Mouse (Mus musculus) heart, adult 18-20 months (tissue): ENCODE measurements around the gene Pdzd2. TPM values are rescaled to one million over a fixed set of nuclear protein-coding genes. Genes with fewer than 3 reads are reported as not detected.

Experiments used
- DNase-seq, 2 experiments: peaks; one replicate each; pipeline ENCODE4 v3.0.0; 2021 to 2022; ENCODE audit warnings: mixed read lengths in 1 of 2
- long read RNA-seq, 2 experiments: library from polyadenylated mRNA; stranded (forward); transcript quantifications; one replicate each; pipeline ENCODE4 v2.0.0; 2021
- total RNA-seq, 2 experiments: library from RNA; stranded (reverse); gene quantifications; 2 replicates each; pipeline ENCODE4 v1.2.3; 2021

Gene Pdzd2
- total RNA-seq = 10 to 100 TPM; 68.0 to 82.0 TPM
- long read RNA-seq, experiment 1, partial matches to known transcripts = 5 of 9 reads
- long read RNA-seq, experiment 1, other reads (novel, unspliced or antisense) = 4 of 9 reads
- long read RNA-seq, experiment 2, partial matches to known transcripts = 8 of 9 reads
- long read RNA-seq, experiment 2, other reads (novel, unspliced or antisense) = 1 of 9 reads

DNA sequence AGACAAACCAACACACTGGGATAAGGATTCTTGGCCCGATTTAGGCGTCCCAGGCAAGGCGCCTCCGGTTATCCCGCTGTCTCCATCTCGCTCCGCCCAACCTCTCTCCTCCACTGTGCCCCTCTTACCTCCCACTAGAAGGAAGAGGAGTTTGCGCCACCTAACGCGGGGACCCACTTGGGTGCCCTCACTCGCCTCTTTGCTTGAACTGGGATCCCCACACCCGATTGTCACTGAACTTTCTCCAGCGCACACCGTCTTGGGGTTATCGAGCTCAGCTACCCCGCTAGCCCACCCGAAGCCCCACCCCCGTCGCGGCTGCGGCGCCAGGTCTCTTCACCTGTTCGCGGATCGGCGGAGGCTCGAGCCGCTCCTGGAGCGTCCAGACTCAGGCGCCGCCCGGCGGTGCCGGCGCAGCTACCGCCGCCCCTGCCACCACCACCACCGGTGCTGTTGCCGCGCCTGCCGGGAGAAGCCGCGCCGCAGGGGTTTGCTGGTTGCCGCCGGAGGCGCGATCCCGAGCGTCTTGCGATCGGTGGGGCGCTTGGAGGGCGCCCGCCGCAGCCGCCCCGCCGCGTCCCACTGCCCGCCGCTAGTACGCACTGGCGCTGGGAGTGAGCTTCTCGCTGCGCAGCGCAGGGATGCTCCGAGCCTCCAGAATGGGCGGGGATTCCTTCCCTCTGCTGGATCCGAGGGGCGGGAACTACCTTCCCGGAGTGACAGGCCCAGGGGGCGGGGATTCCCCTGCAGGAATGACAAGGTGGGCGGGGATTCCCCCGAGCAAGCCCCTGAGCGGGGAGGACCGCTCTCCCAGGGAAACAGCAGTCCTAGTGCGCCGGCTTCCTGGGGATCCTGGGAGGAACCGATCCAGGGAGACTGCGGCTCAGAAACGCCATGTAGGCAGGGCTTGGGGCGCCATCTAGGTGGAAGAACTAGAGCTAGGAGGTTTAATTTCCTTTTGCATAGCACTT lies at the start of gene Pdzd2:
Pdzd2 (minus strand) TSS at position 648 of the 971 bp plus-strand sequence.
- peak; percentile 95 to 97 for DNase-seq

DNA sequence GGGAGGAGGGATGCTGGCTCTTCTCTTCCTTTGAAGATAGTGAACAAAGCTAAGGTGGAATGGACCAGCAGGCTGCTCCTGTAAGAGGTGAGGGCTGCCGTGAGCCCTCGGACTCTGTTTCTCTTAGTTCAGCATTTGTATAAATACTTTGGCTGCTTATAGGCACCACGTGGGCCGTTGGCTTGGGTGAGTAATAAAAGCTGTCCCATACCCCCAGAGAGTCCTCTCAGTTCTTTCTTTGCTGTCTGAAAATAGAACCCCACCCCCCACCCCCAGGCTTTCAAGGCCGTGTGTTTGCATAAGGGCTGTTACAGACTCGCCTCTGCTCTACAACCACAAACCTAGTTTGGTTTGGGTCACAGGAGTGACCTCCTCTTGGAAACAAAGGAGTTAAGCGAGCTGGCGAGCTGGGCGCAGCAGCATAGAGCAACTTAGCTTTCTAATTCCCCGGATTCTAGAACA lies 49.7 kb upstream of the Pdzd2 start:
- DNase-seq = no peak

DNA sequence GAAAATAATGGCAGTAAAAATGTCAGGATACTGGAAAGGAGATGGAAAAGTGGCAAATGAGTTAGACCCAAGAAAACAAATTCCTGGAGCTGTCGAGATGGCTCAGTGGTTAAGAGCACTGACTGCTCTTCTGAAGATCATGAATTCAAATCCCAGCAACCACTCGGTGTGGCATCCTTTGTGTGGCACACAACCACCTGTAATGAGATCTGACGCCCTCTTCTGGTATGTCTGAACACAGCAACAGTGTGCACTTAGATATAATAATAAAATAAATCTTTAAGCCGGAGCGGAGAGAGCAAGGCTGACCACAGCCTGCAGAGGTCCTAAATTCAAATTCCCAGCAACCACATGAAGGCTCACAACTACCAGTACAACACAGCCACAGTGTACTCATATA lies 48.8 kb upstream of the Pdzd2 start:
- no peak for DNase-seq

DNA sequence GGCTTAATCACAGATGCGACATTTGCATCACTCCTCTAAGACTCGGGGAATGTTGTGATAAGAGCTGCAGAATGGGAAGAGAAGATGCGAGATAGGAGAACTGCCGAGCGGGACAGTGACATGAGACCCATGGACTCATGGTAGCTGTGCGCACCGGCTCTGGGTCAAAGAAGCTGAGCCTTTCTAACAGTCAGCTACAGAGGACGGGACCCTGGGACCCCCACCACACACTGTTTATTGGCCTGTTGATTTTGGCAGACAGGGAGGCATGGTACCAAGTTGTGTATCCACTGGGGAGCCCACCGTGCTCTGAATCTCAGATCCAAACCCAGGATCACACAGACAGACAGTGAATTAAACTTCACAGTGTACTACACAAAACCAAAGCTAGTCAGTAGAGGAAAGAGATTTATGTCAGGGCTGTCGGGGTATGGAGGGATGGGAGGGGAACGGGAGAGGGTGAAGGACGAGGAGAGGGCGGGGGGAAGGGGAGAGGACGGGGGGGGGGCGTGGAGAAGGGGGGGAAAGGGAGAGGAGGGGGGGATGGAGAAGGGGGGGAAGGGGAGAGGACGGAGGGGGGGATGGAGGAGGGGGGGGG lies 42.1 kb upstream of the Pdzd2 start:
- no peak for DNase-seq

DNA sequence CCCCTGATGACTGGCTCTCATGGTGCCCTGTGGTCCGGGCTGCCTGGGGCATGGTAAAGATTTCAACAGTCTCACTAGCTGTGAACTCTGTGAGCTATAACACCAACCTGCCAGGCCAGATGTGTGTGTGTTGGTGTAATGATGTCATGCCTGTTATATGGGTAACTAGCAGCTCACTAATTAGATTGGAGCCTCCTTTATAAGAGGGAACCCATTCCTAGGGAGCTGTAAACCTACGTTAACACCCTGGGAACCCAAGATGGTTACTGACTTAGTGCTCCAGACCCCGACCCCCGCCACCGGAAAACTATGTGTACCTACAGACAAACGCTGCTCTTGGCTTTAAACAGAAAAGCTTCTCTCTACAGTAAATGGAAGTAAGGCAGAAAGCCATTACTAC lies 41.6 kb upstream of the Pdzd2 start:
- no peak for DNase-seq

DNA sequence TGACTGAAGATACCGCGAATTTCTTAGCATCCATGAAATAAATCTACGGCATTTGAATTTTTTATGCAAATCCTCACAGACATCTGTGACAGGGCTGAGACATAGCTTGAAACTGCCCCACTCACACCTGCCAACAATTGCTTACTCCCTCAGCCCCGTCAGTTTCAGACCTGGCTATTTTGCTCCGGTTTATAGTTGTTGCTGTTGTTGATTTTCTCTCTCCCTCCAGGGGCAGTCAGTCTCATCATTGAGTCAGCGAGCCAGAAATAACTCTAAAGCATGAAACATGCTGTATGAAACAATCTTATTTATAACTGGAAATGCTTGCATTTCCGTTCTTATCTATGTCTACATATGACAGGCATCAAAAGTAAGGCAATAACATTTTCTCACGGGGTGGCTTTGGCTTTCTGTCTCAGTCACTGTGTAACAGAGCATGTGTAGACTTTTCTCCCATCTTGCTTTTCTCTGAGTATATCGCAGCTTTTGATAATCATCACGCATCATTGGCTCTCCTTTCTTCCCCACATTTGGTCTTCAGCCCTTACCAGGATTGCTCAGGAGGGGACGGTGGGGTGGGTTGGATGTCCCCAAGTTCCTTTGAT lies 34.5 kb upstream of the Pdzd2 start:
- DNase-seq = no peak

DNA sequence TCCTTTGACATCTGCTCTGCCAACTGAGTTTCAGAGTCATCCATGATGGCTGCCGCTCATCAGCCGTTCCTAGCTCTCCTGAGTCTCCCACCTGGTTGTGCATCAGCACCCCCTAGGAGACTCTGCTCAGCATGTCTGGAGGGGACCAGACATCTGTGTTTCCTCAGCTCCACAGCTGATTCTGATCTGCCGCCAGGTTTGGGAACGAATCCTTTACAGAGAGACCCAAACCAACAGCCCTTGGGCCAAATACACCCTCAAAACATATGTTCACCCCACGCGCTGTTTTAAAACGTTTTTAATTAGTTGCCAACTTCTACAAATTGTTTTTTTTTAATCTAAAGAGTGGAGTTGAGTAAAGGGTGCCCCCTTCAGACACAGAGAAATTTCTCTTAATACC lies 31.2 kb upstream of the Pdzd2 start:
- DNase-seq = no peak

DNA sequence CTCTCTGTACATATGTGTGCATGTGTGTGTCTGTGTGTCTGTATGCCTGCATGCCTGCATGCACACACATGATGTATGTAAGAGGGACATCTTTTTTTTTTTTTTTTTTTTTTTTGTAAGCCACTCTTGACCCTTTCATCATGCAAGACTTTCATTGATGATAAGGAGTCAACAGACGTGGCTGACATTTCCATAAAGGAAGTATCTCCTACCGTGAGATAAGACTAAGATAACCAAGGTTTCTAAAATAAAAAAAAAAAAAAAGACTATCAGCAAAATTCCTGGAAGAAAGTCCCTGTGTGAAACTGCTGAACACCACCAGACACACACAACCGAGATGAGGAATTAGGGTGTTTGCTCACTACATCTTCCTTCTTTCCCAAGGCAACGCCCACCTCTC lies 27.1 kb upstream of the Pdzd2 start:
- DNase-seq = no peak

DNA sequence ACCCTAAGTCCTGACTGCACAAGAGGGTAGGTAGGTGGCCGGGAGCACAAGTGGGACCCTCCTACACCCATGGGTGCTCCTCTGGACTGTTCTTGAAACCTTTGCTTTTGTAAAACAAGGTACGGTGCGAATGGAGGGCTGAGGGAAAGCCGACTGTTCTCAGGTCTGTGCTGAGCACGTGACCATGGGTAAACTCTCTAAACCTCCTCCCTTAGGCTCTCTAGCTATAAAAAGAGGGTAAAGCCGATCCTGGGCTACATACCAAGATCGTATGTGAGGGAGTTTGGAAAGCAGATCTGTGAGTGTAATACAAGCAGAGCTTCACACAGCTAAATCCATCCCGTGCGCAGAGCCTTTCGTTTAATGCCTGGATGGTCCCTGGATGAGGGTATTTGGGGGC lies 23.4 kb upstream of the Pdzd2 start:
- DNase-seq = no peak

DNA sequence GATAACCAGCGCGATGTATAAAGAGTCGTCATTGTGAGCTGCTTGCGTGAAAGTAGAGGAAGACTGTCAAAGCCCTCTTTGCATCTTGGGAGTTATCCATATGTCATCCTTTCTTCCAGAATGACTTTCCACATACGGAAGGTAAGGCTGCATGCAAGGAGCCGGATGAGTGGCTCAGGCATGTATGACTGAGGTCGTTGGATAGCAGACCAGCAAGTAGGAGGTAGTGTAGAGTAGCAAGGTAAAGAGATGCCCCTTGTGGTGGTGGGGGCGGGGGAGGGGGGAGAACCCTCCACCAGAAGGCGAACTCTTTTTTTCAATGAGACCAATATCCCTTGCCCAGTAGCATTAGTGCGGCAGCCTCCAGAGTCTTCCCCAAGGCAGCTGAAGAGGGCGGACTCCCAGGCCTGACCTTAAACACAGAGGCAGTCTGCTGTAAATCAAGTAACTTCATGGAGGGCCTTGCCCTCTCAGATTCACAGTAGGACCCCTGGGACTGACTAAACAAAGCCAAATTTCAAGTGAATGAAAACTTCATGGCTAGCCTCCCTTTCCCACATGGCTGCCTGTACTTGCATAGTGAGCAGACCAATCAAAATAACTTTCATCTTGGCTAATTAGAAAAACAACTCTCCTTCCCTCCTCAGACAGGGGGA lies 22.7 kb upstream of the Pdzd2 start:
- DNase-seq = no peak

DNA sequence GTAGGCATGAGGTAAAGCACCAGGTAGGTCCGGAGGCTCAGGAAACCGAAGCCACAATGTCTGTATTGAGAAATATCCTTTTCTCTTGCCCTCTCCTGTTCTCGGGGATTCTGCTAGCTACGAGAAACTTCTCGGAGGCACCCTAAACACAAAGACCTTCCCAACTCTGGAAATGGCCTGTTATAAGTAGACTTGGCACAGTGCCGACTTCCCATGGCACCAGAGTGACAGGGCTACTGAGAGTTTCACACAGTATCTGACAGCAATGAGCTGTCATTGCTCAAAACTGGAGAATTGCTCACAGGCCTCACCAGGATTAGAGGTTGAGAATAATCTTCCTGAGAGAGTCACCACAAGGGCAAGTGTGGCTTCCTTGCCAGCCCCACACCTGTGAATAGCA lies 21.0 kb upstream of the Pdzd2 start:
- DNase-seq = peak in 1 of 2 experiments; percentile 27

DNA sequence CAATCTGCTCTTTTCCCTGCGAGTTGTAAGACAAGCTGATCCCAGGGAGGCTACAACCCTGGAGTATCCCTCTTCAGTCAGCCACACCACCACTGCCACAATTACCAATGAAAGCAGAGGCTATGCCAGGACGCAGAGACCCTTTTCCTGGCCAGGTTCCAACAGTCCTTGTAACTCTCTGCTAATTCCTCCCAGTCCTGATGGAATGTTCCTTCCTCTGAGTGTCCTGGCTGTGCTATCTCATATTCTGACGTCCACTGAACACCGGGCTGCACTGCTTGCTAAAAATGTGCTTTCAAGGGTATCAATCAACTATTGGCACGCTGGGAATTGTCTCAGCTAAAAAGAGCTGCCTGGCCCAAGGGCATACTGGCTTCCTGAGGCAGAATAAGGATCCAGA lies 18.7 kb upstream of the Pdzd2 start:
- DNase-seq = peak; percentile 72 to 79

DNA sequence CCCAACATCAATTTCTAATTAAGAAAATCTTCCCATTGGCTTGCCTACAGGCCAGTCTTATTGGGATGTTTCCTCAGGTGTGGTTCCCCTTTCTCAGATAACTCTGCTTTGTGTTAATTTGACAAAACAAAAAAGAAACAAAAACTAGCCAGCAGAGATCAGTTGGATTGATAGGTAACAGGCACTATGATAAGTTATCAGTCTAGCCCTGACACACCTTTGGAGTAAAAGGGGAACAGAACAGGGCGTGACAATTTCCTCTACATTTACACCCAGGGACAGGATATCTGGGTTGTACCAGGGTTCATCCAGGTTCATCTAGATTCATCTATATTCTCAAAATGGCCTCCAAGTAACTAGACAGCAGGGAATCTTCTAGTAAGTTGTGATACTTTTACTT lies 18.0 kb upstream of the Pdzd2 start:
- no peak for DNase-seq

DNA sequence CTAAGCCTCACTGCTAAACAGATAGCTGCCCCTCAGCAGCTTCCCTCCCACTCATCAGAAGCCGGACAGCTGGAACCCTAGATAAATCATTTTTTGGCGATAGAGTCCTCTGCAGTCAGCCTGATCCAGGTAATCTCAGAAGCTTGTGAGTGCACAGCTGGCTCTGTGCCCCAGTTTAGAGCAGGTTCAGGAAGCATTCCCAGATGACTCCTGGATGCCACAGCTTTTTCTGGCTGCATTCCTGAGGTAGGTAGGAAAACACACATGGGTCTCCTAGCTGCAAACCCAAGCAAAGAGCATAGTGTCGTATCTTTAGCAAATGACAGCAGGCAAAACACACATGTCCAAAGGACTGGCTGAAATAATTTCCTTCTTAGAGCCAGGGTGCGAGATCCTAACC lies 13.5 kb upstream of the Pdzd2 start:
- DNase-seq = peak; percentile 38 to 50

DNA sequence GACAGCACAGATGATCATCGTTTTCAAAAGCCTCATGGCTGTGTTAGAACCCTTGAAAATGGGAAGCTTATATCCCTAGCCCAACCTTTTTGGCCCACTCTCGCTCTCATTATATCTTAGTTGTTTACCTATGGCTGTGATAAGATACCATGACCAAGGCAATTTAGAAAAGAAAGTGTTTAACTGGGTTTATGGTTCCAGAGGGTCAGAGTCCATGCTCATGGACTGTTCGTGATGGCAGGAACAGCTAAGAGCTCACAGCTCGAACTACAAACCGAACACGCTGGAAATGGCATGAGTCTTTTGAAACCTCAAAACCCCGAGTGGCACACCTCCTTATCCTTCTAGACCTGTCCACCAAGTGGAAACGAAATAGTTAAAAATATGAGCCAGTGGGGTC lies 11.2 kb upstream of the Pdzd2 start:
- no peak for DNase-seq

DNA sequence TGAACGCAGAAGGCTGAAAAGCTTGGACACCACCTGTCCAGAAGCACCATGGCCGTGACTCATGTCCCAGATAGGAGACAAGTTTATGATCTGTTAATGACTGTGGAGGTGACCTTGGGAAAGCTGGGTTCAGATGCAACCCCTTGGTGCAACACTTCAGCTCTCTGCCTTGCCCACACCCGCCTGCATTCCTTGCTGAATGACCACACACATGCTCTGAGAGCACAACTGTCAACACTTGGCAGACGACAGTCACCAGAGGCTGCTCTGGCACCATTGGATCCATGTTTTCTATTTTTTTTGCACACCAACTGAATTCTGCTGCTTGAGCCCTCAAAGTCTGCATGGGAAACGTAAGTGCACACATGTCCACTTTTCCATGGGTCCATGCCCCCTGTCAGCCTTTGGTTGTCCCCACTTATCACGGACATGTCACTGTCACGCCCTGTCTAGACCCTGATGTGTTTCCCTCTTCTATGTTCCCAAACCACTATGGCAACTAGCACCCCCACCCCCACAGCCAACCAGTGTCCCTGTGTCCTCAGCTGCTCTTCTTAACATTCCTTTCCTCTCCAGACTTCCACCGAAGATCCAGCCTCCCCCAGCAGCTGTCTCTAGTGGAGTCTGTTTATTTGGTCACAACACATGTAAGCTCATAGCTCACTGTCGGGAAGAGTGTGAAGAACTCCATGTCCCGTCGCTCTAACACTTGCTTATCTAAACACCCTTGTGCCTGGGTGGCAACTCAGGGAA lies 10.0 kb upstream of the Pdzd2 start:
- peak; percentile 74 to 79 for DNase-seq

DNA sequence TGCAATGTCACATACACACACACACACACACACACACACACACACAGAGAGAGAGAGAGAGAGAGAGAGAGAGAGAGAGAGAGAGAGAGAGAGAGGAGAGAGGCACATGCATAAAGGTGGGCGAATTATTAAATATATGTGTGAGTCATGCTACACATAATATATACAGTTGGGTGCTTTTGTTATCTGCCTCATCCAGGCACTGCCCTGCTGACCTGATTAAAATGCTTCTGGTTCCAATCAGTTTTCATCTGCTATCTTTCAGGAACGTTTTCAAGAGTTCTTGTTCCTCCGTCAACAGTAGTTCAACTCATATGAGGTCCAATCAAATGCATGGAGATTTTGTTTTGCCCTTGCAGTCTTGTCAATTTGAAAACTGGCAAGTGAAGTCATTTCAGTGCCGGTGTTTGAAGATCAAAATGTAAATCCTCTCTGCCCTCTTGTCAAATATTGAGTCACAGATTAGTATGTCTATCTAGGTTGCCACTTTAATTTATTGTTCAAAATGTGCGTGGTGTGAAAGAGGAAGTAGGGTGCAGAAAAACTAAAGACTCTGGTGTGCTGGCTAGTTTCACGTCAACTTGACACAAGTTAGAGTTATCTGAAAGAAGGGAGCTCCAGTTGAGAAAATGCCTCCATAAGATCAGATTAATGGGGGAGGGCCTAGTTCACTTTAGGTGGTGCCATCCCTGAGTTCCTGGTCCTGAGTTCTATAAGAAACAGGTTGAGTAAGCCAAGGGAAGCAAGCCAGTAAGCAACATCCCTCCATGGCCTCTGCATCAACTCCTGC lies 2.6 kb upstream of the Pdzd2 start:
- no peak for DNase-seq

DNA sequence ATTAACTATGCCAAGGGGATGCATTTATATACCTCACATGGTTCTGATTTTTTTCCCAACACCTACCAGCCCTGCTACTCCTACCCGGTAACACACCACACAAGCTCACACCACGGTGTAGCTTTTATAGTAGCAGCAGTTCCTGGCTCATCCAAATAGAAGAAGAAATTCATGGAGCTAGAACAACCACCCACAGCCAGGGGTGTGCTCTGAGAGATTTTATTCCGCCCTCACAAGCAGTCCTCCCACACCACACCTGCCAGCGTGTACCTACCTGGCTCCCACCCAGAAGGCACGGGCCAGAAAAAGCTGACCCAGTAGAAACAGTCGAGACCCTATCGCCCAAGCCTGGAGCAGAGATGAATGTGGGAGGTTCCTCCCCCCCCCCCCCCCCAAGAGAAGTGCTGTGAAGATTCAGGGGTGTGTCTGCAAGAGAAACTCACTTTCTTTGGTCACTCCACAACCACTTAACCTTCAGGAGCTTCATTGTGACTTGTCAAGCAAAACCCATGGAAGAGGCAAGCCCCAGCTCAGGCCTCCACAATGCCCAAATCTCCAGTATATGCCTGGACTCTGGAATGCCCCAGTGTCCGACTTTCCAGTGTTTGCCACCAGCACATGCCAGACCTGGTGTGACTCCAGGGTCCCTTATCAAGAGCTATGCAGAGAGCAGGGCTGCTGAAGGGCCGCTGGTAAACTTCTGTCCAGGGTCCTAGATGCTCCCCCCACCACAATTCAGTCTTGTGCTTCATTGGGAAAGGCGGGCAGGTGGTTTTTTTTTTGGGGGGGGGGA lies 1.2 kb downstream of the Pdzd2 start:
- no peak for DNase-seq

DNA sequence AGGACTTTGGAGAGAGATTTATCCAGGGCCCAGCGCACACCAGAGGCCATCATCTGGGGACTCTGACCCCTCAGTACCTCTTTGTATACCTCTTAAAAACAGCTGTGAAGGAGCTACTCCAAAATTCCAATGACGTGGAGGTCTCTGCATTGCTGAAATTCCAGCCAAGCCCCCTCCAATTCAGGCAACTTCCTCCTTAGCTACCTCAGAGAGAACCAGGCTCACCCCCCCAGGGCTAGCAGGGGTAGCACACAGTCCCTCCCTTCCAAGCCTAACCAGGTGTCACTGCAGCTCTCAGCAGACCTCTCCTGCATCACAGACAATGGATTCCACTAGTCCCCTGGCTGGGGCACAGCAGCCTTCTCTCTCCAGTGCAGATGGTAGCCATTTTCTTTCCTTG lies 4.5 kb downstream of the Pdzd2 start:
- DNase-seq = no peak

DNA sequence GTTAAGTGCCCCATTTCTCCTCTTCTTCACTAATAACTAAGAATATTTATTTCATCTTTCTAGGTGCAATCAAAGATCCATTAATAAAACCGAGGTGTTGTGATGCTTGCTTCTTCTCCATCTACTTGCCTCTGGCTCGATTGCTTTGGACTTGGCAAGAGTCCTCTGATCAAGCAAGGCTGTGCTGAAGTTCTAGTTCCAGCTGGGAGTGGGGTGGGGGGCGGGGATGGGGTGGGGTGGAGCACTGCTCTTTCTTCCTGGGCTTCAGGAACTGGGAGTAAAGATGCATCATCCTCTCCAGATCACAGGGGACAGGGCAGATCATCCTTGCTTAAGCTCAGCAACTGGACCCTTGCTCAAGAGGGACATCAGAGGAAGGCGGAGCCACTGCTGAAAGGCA lies 5.5 kb downstream of the Pdzd2 start:
- DNase-seq = no peak
